Mouse (Mus musculus) ovary, postnatal 14 days (tissue): Measurements from ENCODE around the gene Gtf2i.

Experiments
- DNase-seq: peaks from one replicate; pipeline ENCODE4 v3.0.0; 2022; ENCODE audit warnings: low spot score

Gtf2i gene

GRCm38 (mm10) chr5:134277109-134277508 lies 37.5 kb downstream of the Gtf2i start:
- DNase-seq = no peak

GRCm38 (mm10) chr5:134275556-134275955 lies 39.0 kb downstream of the Gtf2i start:
- no peak for DNase-seq

- no peak for DNase-seq
Observed at GRCm38 (mm10) chr5:134275021-134275420, 39.5 kb downstream of the Gtf2i start.

GRCm38 (mm10) chr5:134273761-134274160 lies 40.8 kb downstream of the Gtf2i start:
- DNase-seq = no peak

GRCm38 (mm10) chr5:134272761-134273160 lies 41.8 kb downstream of the Gtf2i start:
- no peak for DNase-seq

- no peak for DNase-seq
Observed at GRCm38 (mm10) chr5:134271421-134271820, 43.1 kb downstream of the Gtf2i start.

GRCm38 (mm10) chr5:134270566-134270965 lies 44.0 kb downstream of the Gtf2i start:
- no peak for DNase-seq

GRCm38 (mm10) chr5:134269751-134270150 lies 44.8 kb downstream of the Gtf2i start:
- no peak for DNase-seq

GRCm38 (mm10) chr5:134268751-134269150 lies 45.8 kb downstream of the Gtf2i start:
- no peak for DNase-seq

GRCm38 (mm10) chr5:134266404-134266803 lies 48.2 kb downstream of the Gtf2i start:
- no peak for DNase-seq

GRCm38 (mm10) chr5:134265890-134266289 lies 48.7 kb downstream of the Gtf2i start:
- DNase-seq = no peak

- no peak for DNase-seq
Observed at GRCm38 (mm10) chr5:134260001-134260636, 54.4 kb downstream of the Gtf2i start.

GRCm38 (mm10) chr5:134258934-134259333 lies 55.6 kb downstream of the Gtf2i start:
- DNase-seq = no peak

GRCm38 (mm10) chr5:134258395-134258794 lies 56.2 kb downstream of the Gtf2i start:
- no peak for DNase-seq

GRCm38 (mm10) chr5:134257349-134258031 lies 57.1 kb downstream of the Gtf2i start:
- no peak for DNase-seq

GRCm38 (mm10) chr5:134255294-134255693 lies 59.3 kb downstream of the Gtf2i start:
- no peak for DNase-seq

- no peak for DNase-seq
Observed at GRCm38 (mm10) chr5:134253806-134254205, 60.8 kb downstream of the Gtf2i start.

- DNase-seq = no peak
Observed at GRCm38 (mm10) chr5:134251083-134251482, 63.5 kb downstream of the Gtf2i start.

- no peak for DNase-seq
Observed at GRCm38 (mm10) chr5:134250601-134251000, 64.0 kb downstream of the Gtf2i start.

GRCm38 (mm10) chr5:134249245-134249649 lies 65.3 kb downstream of the Gtf2i start:
- DNase-seq = no peak

- DNase-seq = no peak
Observed at GRCm38 (mm10) chr5:134248608-134249244, 65.8 kb downstream of the Gtf2i start.

- DNase-seq = no peak
Observed at GRCm38 (mm10) chr5:134246146-134246545, 68.4 kb downstream of the Gtf2i start.

- DNase-seq = no peak
Observed at GRCm38 (mm10) chr5:134244890-134245289, 69.7 kb downstream of the Gtf2i start.
